Mouse (Mus musculus) bone marrow macrophage, adult 2 months (primary cell): Measurements from ENCODE around the gene Enah.

Experiments used
- CTCF ChIP-seq: IDR thresholded peaks from 2 replicates; pipeline ENCODE4 v1.5.1; 2012; ENCODE audit warnings: low read depth, mild to moderate bottlenecking, low read length, moderate library complexity
- POLR2A ChIP-seq: IDR thresholded peaks from 2 replicates; pipeline ENCODE4 v1.6.1; 2012; ENCODE audit warnings: mild to moderate bottlenecking, low read depth, low read length, borderline replicate concordance

GRCm38 (mm10) chr1:182054651-182055050 is 34.9 kb upstream of the Enah start:
- TF ChIP-seq POLR2A (no peak), CTCF (no peak)
